Mouse (Mus musculus) kidney, embryonic 15.5 days (tissue): ENCODE measurements around the gene Sept14. TPM values are rescaled to one million over a fixed set of nuclear protein-coding genes. Genes with fewer than 3 reads are reported as not detected.

Source experiments
- ATAC-seq: fragments of 200-750 bp; cut with Nextera tagmentation; replicated peaks from 2 replicates; pipeline ENCODE4 v1.8.0; 2017; ENCODE audit warnings: moderate TSS enrichment; ENCODE audit not compliant: low FRiP score
- H3K27ac ChIP-seq: fragments of 300-500 bp; sonication (generic); 2 replicates; pipeline ENCODE4 v1.5.1; 2015; ENCODE audit warnings: mild to moderate bottlenecking, inconsistent platforms
- H3K27me3 ChIP-seq: fragments of 300-500 bp; sonication (generic); 2 replicates; pipeline ENCODE4 v1.6.1; 2015; ENCODE audit warnings: inconsistent platforms
- H3K36me3 ChIP-seq: fragments of 300-500 bp; sonication (generic); 2 replicates; pipeline ENCODE4 v1.6.1; 2015; ENCODE audit warnings: inconsistent platforms
- H3K4me1 ChIP-seq: fragments of 300-500 bp; sonication (generic); 2 replicates; pipeline ENCODE4 v1.6.1; 2015; ENCODE audit warnings: inconsistent platforms
- H3K4me2 ChIP-seq: fragments of 300-500 bp; sonication (generic); 2 replicates; pipeline ENCODE4 v1.6.1; 2015; ENCODE audit warnings: moderate library complexity, mild to moderate bottlenecking, inconsistent platforms
- H3K4me3 ChIP-seq: fragments of 300-500 bp; sonication (generic); replicated peaks from 2 replicates; pipeline ENCODE4 v1.5.1; 2015; ENCODE audit warnings: mild to moderate bottlenecking, inconsistent platforms
- H3K9ac ChIP-seq: fragments of 300-500 bp; sonication (generic); 2 replicates; pipeline ENCODE4 v1.6.1; 2015; ENCODE audit warnings: mild to moderate bottlenecking, inconsistent platforms
- H3K9me3 ChIP-seq: fragments of 300-500 bp; sonication (generic); replicated peaks from 2 replicates; pipeline ENCODE4 v1.6.1; 2016; ENCODE audit warnings: inconsistent platforms
- WGBS: fragments of 180-500 bp; shearing (Covaris S2); methylation state at CpG from one replicate; pipeline ENCODE4 v1.1.7; 2015; ENCODE audit warnings: mixed read lengths; 5-methylcytosine and 5-hydroxymethylcytosine counted together
- polyA plus RNA-seq: library from polyadenylated mRNA; unstranded; fragments of >200 nt; fragmentation: Nextera tagmentation; extraction: Ambion mirVana; gene quantifications from 2 replicates; pipeline ENCODE4 v1.2.1, GENCODE M21; 2015

Sept14 gene
- polyA plus RNA-seq, 1 experiment from 2014 or later: not detected

GRCm38 (mm10) chr5:129667851-129668250, 40.5 kb downstream of the Sept14 start:
- Histone ChIP-seq H3K4me1 (0 out of 2 replicates have a peak, but pooled peaks cover 11% of the 10 kb centered on the region), H3K27ac (no peak overlapping the region), H3K27me3 (no peaks in the 10 kb centered on the region), H3K36me3 (no peaks in the 10 kb centered on the region), H3K9ac (no peak overlapping the region), H3K4me2 (no peak overlapping the region), H3K4me3 (no peak overlapping the region), H3K9me3 (no peaks in the 10 kb centered on the region)
- WGBS: 88% methylated on average over 4 of the region's 4 CpGs
- ATAC-seq: no peak

- Histone ChIP-seq H3K4me3 (no peak overlapping the region), H3K4me2 (no peak overlapping the region), H3K36me3 (0 out of 2 replicates have a peak, but pooled peaks cover under 1% of the 10 kb centered on the region), H3K9ac (no peak overlapping the region), H3K4me1 (0 out of 2 replicates have a peak, but pooled peaks cover 11% of the 10 kb centered on the region), H3K9me3 (no peaks in the 10 kb centered on the region), H3K27me3 (no peaks in the 10 kb centered on the region), H3K27ac (no peak overlapping the region)
- no peak for ATAC-seq
- WGBS: 93% methylated on average over 10 of the region's 10 CpGs
Observed at GRCm38 (mm10) chr5:129666271-129666909, 41.9 kb downstream of the Sept14 start.

GRCm38 (mm10) chr5:129664090-129664489, 44.2 kb downstream of the Sept14 start:
- Histone ChIP-seq H3K4me2 (no peak overlapping the region), H3K36me3 (peaks cover 22% of the 10 kb centered on the region), H3K27ac (no peak overlapping the region), H3K4me1 (0 out of 2 replicates have a peak, but pooled peaks cover 7% of the 10 kb centered on the region), H3K27me3 (no peaks in the 10 kb centered on the region), H3K4me3 (no peak overlapping the region), H3K9me3 (no peaks in the 10 kb centered on the region), H3K9ac (no peak overlapping the region)
- no peak for ATAC-seq
- WGBS: 83% methylated on average over 5 of the region's 5 CpGs

- WGBS: 93% methylated on average over 15 of the region's 15 CpGs
Observed at GRCm38 (mm10) chr5:129657931-129658330, 50.4 kb downstream of the Sept14 start.

GRCm38 (mm10) chr5:129657016-129657415, 51.3 kb downstream of the Sept14 start:
- peaks cover 62% of the 10 kb centered on the region for H3K36me3 ChIP-seq
- no peak overlapping the region for H3K9ac ChIP-seq
- H3K9me3 ChIP-seq: no peaks in the 10 kb centered on the region
- WGBS: 98% methylated on average over 10 of the region's 10 CpGs
- no peak overlapping the region for H3K4me2 ChIP-seq
- H3K4me3 ChIP-seq: no peak overlapping the region
- H3K4me1 ChIP-seq: no peaks in the 10 kb centered on the region
- no peak for ATAC-seq
- no peaks in the 10 kb centered on the region for H3K27me3 ChIP-seq
- no peak overlapping the region for H3K27ac ChIP-seq

More at GRCm38 (mm10) chr5:129657931-129658330, 50.4 kb downstream of the Sept14 start:
- Histone ChIP-seq H3K9ac (no peak overlapping the region), H3K36me3 (peaks cover 62% of the 10 kb centered on the region), H3K9me3 (no peaks in the 10 kb centered on the region), H3K4me3 (no peak overlapping the region), H3K4me2 (no peak overlapping the region), H3K27ac (no peak overlapping the region), H3K27me3 (no peaks in the 10 kb centered on the region), H3K4me1 (no peaks in the 10 kb centered on the region)
- ATAC-seq: no peak

GRCm38 (mm10) chr5:129650858-129651257, 57.5 kb downstream of the Sept14 start:
- H3K9ac ChIP-seq: no peak overlapping the region
- no peak overlapping the region for H3K27ac ChIP-seq
- H3K36me3 ChIP-seq: peaks cover 13% of the 10 kb centered on the region
- H3K27me3 ChIP-seq: no peaks in the 10 kb centered on the region
- no peak overlapping the region for H3K4me2 ChIP-seq
- no peaks in the 10 kb centered on the region for H3K4me1 ChIP-seq
- H3K4me3 ChIP-seq: no peak overlapping the region
- no peak for ATAC-seq
- H3K9me3 ChIP-seq: no peaks in the 10 kb centered on the region
- 93% methylated on average over 5 of the region's 5 CpGs for WGBS

Other genes with a start within 250 kb of the Sept14 start
- 45.6 and 46.3 TPM in 2 replicates for gene Sfswap, start 207.3 kb downstream of the Sept14 start, polyA plus RNA-seq
- gene Mmp17, start 124.3 kb downstream of the Sept14 start, polyA plus RNA-seq: 3.9 and 4.1 TPM in 2 replicates
- 5.2 and 5.6 TPM in 2 replicates for gene Zfp11, start 38.4 kb downstream of the Sept14 start, polyA plus RNA-seq
- 198 and 199 TPM in 2 replicates for gene Mrps17, start 7.0 kb upstream of the Sept14 start, polyA plus RNA-seq
- 141 and 144 TPM in 2 replicates for gene Nipsnap2, start 16.6 kb upstream of the Sept14 start, polyA plus RNA-seq
- gene Psph, start 78.9 kb upstream of the Sept14 start, polyA plus RNA-seq: 59.8 and 62.4 TPM in 2 replicates
- gene Sumf2, start 138.5 kb upstream of the Sept14 start, polyA plus RNA-seq: 55.9 and 61.2 TPM in 2 replicates
- gene Chchd2, start 179.0 kb upstream of the Sept14 start, polyA plus RNA-seq: 984 and 1,043 TPM in 2 replicates
- 6.4 and 7.1 TPM in 2 replicates for gene Zbed5, start 187.2 kb upstream of the Sept14 start, polyA plus RNA-seq
- gene Phkg1, start 190.0 kb upstream of the Sept14 start, polyA plus RNA-seq: 0.27 and 0.31 TPM in 2 replicates
- 3.6 and 4.2 TPM in 2 replicates for gene Nupr1l, start 200.0 kb upstream of the Sept14 start, polyA plus RNA-seq
- gene Vkorc1l1, start 233.5 kb upstream of the Sept14 start, polyA plus RNA-seq: 26.3 and 30.2 TPM in 2 replicates